Mouse (Mus musculus) thymus, postnatal 36 days (tissue): Measurements from ENCODE around the gene Usp36.

ENCODE experiments used
- DNase-seq, 2 experiments: peaks; one replicate each; pipeline ENCODE4 v3.0.0; 2022; ENCODE audit warnings: mixed read lengths in 2 of 2

The Usp36 gene

GRCm38 (mm10) chr11:118297967-118298366, 7.9 kb upstream of the Usp36 start:
- DNase-seq = peak; percentile 18 to 36

DNA sequence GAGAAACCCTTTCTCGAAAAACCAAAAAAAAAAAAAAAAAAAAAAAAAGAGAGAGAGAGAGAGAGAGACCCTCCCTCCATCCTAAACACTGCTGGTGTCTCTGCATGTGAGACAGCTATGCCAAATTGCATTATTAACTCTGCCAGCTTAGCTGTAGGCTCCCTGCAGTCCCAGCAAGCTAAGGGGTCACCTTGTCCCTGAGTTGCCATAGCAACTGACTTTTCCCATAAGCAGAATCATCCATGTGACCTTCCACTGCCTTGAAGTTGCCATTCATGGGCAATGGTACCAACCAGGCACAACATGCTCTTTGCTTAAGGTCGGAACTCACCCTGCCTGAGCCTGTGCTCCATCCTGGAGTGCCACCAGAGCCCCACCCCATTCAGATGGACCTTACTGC, 5.0 kb upstream of the Usp36 start:
- DNase-seq = no peak

GRCm38 (mm10) chr11:118292671-118293070, 2.6 kb upstream of the Usp36 start:
- no peak for DNase-seq

DNA sequence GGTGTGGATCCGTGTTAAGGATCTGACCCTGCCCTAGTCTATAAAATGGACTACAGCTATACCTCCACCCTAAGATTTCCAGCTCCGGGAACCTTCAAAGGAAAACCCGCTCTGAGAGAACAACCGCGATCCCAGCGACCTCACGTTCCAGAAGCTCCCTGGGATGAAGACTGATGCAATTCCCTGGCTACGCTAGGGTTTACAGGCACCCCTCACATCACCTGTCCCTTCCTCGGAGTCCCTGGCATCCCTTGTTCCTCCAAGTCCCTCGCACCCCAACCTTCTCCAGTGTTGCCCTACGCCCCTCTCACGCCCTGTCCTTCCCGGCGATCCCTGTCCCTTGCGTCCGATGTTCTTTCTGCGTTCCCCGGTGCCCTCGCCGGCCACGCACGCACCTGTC, 482 bp downstream of the Usp36 start:
- DNase-seq = no peak

- DNase-seq = no peak
These were observed 970 bp downstream of the Usp36 start for GRCm38 (mm10) chr11:118289037-118289511.

- no peak for DNase-seq
These were observed 2.5 kb downstream of the Usp36 start for GRCm38 (mm10) chr11:118287573-118287972.

DNA sequence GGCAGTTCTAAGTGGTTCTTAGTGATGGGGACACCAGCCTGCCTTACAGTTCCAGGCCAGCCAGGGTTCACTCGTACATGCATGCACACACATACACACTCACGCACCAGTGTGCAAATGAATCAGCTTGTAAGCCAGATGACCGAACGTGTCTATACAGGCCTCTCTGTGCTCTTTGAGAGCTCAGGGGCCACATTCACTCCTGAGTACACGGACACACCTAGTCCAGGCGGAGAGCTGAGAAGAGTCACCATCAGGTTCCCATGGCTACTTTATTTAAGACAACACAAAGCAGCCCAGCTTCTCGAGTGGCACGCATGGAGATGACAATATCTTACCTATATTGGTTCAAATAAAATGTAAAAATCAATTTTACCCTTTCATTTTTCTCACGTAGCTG, 3.6 kb downstream of the Usp36 start:
- DNase-seq = no peak

GRCm38 (mm10) chr11:118285791-118286190, 4.3 kb downstream of the Usp36 start:
- DNase-seq = no peak

- no peak for DNase-seq
These were observed 9.8 kb downstream of the Usp36 start for GRCm38 (mm10) chr11:118280218-118280617.

GRCm38 (mm10) chr11:118276328-118276727, 13.7 kb downstream of the Usp36 start:
- DNase-seq = no peak

GRCm38 (mm10) chr11:118275092-118275491, 15.0 kb downstream of the Usp36 start:
- DNase-seq = no peak

DNA sequence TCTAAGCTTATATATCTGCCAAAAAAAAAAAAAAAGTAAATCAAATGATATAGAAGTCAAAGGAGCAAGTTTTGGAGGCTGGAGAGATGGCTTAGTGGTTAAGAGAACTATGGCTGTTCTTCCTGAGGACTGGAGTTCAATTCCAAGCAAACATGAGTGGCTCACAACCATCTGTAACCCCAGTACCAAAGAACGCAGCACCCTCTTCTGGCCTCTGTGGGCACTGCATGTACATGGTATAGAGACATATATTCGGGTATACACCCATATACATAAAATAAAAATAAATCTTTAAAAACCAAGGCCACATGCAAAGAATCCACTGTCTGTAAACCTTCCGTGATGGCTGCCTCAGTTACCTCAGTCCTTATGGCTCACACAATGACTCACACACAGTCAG, 20.2 kb downstream of the Usp36 start:
- peak; percentile 60 to 68 for DNase-seq

DNA sequence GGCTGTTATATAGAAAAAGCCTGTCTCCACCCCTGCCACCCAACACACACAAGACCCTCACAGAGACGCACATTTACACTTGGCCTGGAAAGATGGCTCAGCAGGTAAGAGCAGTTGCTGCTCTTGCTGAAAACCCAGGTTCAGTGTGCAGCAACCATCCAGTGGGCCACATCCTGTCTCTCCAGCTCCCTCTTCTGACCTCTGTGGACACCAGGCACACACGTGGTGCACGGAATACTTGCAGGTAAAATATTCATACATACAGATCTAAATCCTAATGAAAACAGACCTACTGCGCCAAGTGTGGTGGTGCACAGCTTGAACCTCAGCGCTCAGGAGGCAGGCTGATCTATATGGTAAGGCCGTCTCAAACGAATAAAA, 23.4 kb downstream of the Usp36 start:
- DNase-seq = no peak

DNA sequence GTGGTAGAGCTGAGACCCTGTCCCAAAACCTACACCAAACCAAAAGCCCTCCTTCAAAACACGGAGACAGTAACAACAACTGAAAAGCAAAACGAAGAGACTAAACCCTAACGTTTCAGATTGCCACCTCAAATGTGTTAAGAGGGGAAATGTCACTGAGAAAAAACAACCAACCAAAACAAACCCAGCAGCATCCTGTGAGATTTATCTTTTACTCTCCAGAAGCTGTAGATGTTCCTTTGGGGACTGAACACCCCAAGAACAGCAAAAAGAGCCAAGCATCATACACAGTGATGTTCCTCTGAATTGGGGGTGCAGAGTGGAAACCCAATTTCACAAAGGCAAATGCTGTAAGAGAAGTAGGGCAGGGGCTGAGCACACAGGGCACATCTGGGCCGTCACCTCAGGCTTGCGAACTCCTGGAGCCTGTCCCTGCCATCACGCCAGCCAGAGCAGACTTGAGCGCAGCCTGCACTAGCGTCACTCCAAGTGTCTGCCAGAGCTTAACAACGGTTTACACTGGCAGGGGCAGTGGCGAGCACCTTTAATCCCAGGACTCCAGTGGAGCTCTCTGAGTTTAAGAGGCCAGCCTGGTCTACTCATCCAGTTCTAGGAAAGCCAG, 23.9 kb downstream of the Usp36 start:
- no peak for DNase-seq

GRCm38 (mm10) chr11:118265621-118266020, 24.4 kb downstream of the Usp36 start:
- no peak for DNase-seq

DNA sequence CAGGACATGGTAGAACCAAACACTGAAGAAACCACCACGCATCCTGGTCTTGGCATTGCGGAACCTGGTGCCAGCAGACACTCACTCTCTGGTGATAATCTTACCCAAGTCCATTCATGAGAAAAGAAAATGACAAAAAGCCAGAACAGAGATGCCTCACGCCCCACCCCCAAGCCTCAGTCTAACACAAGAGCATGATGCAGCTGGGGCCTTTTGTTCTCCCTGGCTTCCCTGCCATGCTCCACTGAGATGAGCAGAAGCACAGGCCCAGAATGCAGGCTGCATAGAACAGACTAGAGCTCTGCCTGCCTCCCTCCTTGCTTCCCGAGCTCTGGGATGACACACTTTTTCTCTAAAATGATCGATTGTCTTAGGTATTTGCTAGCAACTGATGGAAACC, 26.9 kb downstream of the Usp36 start:
- DNase-seq = no peak

- DNase-seq = peak; percentile 46 to 52
These were observed 30.0 kb downstream of the Usp36 start for GRCm38 (mm10) chr11:118260081-118260480.

- no peak for DNase-seq
These were observed 30.5 kb downstream of the Usp36 start for GRCm38 (mm10) chr11:118259580-118259979.

- DNase-seq = no peak
These were observed 33.7 kb downstream of the Usp36 start for GRCm38 (mm10) chr11:118256371-118256770.

- no peak for DNase-seq
These were observed 35.7 kb downstream of the Usp36 start for GRCm38 (mm10) chr11:118254159-118254951.

GRCm38 (mm10) chr11:118253447-118254158, 36.4 kb downstream of the Usp36 start:
- DNase-seq = no peak

DNA sequence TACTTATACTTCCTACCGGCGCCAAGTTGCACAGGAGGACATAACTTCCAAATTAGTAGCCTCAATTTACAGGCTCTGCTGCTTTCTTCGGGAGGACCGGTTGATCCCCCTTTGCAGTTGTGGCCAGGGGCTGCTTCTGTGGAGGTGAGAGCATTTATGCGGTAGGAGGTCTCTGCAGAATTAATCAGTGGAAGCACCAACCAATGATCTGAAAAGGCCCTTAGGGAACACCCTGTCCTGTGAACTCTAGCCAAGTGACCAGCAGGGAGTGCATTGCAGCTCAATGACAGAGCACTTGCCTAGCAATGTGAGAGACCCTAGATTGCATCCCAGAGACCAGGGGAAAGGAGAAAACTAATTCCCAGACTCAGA, 41.0 kb downstream of the Usp36 start:
- no peak for DNase-seq

GRCm38 (mm10) chr11:118248150-118249011, 41.7 kb downstream of the Usp36 start, which contains the start of gene Cyth1:
Gene Cyth1, minus strand, starts transcription at chr11:118248592.
- DNase-seq = peak; percentile 99
